Mouse (Mus musculus) right cerebral cortex, postnatal 36 days (tissue): Measurements from ENCODE around the gene Ptger2.

Experiments
- DNase-seq, 2 experiments: peaks; one replicate each; pipeline ENCODE4 v3.0.0; 2022; ENCODE audit warnings: low spot score in 2 of 2, mixed read lengths in 1 of 2

Ptger2 gene

GRCm38 (mm10) chr14:45048128-45048527 lies 60.1 kb downstream of the Ptger2 start:
- DNase-seq, result no peak

GRCm38 (mm10) chr14:45049689-45050418 lies 61.9 kb downstream of the Ptger2 start:
- peak; percentile 4 to 15 for DNase-seq

GRCm38 (mm10) chr14:45050419-45050776 lies 62.4 kb downstream of the Ptger2 start:
- DNase-seq, result no peak

GRCm38 (mm10) chr14:45051116-45051515 lies 63.1 kb downstream of the Ptger2 start:
- DNase-seq, result no peak
